In genomic region chr12:72408111-72408891, GRCm38 (mm10) we compare ENCODE assay signal across 8 mouse cellular contexts. TPM values are rescaled to one million over a fixed set of nuclear protein-coding genes. Genes with fewer than 3 reads are reported as not detected.
A peak's percentile ranks its signal among the peaks of the same experiment; 100 is the strongest.
DNase-seq lines count a peak whose midpoint lies in the region; ATAC-seq and TF ChIP-seq lines count a peak whose summit lies in the region.

No protein-coding gene starts in this region.

- H3K4me2 ChIP-seq in embryonic facial prominence, embryonic 13.5 days, result peak overlapping the region; percentile 99
- peak overlapping the region; percentile 99 for H3K4me2 ChIP-seq in limb, embryonic 14.5 days (replicated peaks; ENCODE audit: low read depth, low read length, severe bottlenecking)
- peak overlapping the region; percentile 79 for H3K4me2 ChIP-seq in midbrain, embryonic 12.5 days (replicated peaks)

- peak overlapping the region; percentile 70 for H3K9ac ChIP-seq in embryonic facial prominence, embryonic 13.5 days
- H3K9ac ChIP-seq in limb, embryonic 14.5 days (ENCODE audit: low read depth, low read length, severe bottlenecking), result peak overlapping the region; percentile 50
- H3K9ac ChIP-seq in midbrain, embryonic 12.5 days (replicated peaks), result peak overlapping the region; percentile 77

- no peak for TF ChIP-seq POLR2A in limb, embryonic 14.5 days (IDR thresholded peaks at IDR 0.05; ENCODE audit: borderline replicate concordance, extremely low read depth, insufficient read depth, insufficient read length)

- no peak overlapping the region for H3K27ac ChIP-seq in embryonic facial prominence, embryonic 13.5 days
- no peak overlapping the region for H3K27ac ChIP-seq in limb, embryonic 14.5 days (replicated peaks; ENCODE audit: low read depth, low read length)
- H3K27ac ChIP-seq in midbrain, embryonic 12.5 days (replicated peaks), result peak overlapping the region; percentile 83

- no peaks in the 10 kb centered on the region for H3K36me3 ChIP-seq in embryonic facial prominence, embryonic 13.5 days
- H3K36me3 ChIP-seq in limb, embryonic 14.5 days (ENCODE audit: control insufficient read depth, insufficient read depth, low read length), result no peaks in the 10 kb centered on the region
- no peaks in the 10 kb centered on the region for H3K36me3 ChIP-seq in midbrain, embryonic 12.5 days
- no peaks in the 10 kb centered on the region for H3K36me3 ChIP-seq in splenic B cell, adult 2 months (ENCODE audit: control insufficient read depth, insufficient read depth, low read length, poor library complexity, severe bottlenecking)

- peak; percentile 69 for ATAC-seq in embryonic facial prominence, embryonic 13.5 days (ENCODE audit: insufficient number of reproducible peaks, insufficient read depth, low FRiP score, low TSS enrichment, low read depth)
- ATAC-seq in limb, embryonic 14.5 days (ENCODE audit: low FRiP score, low read depth), result peak; percentile 63
- ATAC-seq in midbrain, embryonic 12.5 days (ENCODE audit: low FRiP score, low read depth), result peak; percentile 89

- WGBS in embryonic facial prominence, embryonic 13.5 days, result under 1% methylated on average over 62 of the region's 63 CpGs
- 0% methylated on average over 40 of the region's 63 CpGs for WGBS in limb, embryonic 14.5 days
- WGBS in midbrain, embryonic 12.5 days, result under 1% methylated on average over 58 of the region's 63 CpGs

- H3K4me1 ChIP-seq in embryonic facial prominence, embryonic 13.5 days, result peaks cover 14% of the 10 kb centered on the region; the same call in 1 of the 2 replicates
- peaks cover 5% of the 10 kb centered on the region; the same call in 1 of the 2 replicates for H3K4me1 ChIP-seq in limb, embryonic 14.5 days (ENCODE audit: control insufficient read depth, insufficient read depth, low read length)
- peaks cover 19% of the 10 kb centered on the region for H3K4me1 ChIP-seq in midbrain, embryonic 12.5 days

- no peaks in the 10 kb centered on the region for H3K9me3 ChIP-seq in embryonic facial prominence, embryonic 13.5 days
- H3K9me3 ChIP-seq in limb, embryonic 14.5 days (ENCODE audit: control insufficient read depth, low read length), result no peaks in the 10 kb centered on the region
- H3K9me3 ChIP-seq in midbrain, embryonic 12.5 days, result no peaks in the 10 kb centered on the region

- peaks cover 40% of the 10 kb centered on the region for H3K27me3 ChIP-seq in embryonic facial prominence, embryonic 13.5 days
- H3K27me3 ChIP-seq in limb, embryonic 14.5 days (ENCODE audit: control insufficient read depth, insufficient read depth, low read length), result peaks cover 28% of the 10 kb centered on the region
- H3K27me3 ChIP-seq in midbrain, embryonic 12.5 days, result peaks cover 3% of the 10 kb centered on the region; the same call in 1 of the 2 replicates
- peaks cover 3% of the 10 kb centered on the region; the same call in 1 of the 2 replicates for H3K27me3 ChIP-seq in splenic B cell, adult 2 months (ENCODE audit: control insufficient read depth, insufficient read depth, low read length, poor library complexity, severe bottlenecking)

- peak overlapping the region; percentile 72 for H3K4me3 ChIP-seq in embryonic facial prominence, embryonic 13.5 days
- H3K4me3 ChIP-seq in limb, embryonic 14.5 days (replicated peaks; ENCODE audit: low read length), result peak overlapping the region; percentile 66
- H3K4me3 ChIP-seq in midbrain, embryonic 12.5 days, result peak overlapping the region; percentile 85

- DNase-seq in ovary, adult 18-20 months (ENCODE audit: low spot score), result peak; percentile 15
- no peak for DNase-seq in ovary, postnatal 14 days (ENCODE audit: low spot score)
- DNase-seq in heart, adult 8-10 months (ENCODE audit: low spot score), result peak; percentile 35
- DNase-seq in kidney, adult 9 months, result peak; percentile 10
- peak; percentile 41 for DNase-seq in limb, embryonic 14.5 days (ENCODE audit: low spot score)
- DNase-seq in splenic B cell, adult 2 months (ENCODE audit: low read depth, low spot score), result peak; percentile 6

RNA-seq across cellular contexts. Expression of gene Rtn1, which starts 0.6 kb away (rescaled TPM):
- 41.0 and 43.8 TPM in 2 replicates for polyA plus RNA-seq in embryonic facial prominence, embryonic 13.5 days (2015; fragmentation: Nextera tagmentation; extraction: Ambion mirVana)
- 1 to 10 TPM; 3.3 to 7.0 (median 5.0) TPM for total RNA-seq in heart, adult 8-10 months (2022)
- 4.7 and 5.9 TPM in 2 replicates for polyA plus RNA-seq in limb, embryonic 14.5 days (2012; rRNA removed)
- 2.4 and 4.3 TPM in 2 replicates for polyA plus RNA-seq in limb, embryonic 14.5 days (2014; fragmentation: Nextera tagmentation; extraction: Ambion mirVana)
- 659 and 730 TPM in 2 replicates for polyA plus RNA-seq in midbrain, embryonic 12.5 days (2016; fragmentation: Nextera tagmentation; extraction: Ambion mirVana)

RNA-seq across cellular contexts. Expression of gene Lrrc9, which starts 33.4 kb away (rescaled TPM):
- 0.93 and 2.0 TPM in 2 replicates for polyA plus RNA-seq in embryonic facial prominence, embryonic 13.5 days (2015; fragmentation: Nextera tagmentation; extraction: Ambion mirVana)
- total RNA-seq in heart, adult 8-10 months (2022), result under 1 TPM; 0.14 to 0.44 (median 0.23) TPM
- 0.17 and 0.30 TPM in 2 replicates for polyA plus RNA-seq in limb, embryonic 14.5 days (2012; rRNA removed)
- polyA plus RNA-seq in limb, embryonic 14.5 days (2014; fragmentation: Nextera tagmentation; extraction: Ambion mirVana), result 0.10 and 0.40 TPM in 2 replicates
- polyA plus RNA-seq in midbrain, embryonic 12.5 days (2016; fragmentation: Nextera tagmentation; extraction: Ambion mirVana), result 2.9 and 3.1 TPM in 2 replicates

Comparison
In these comparisons a context has a peak if more than half of its experiments do, and no peak if none do; other contexts are left out.
1. RNA of gene Rtn1, which starts 0.6 kb away (polyA plus RNA-seq): 659 to 730 TPM in midbrain, embryonic 12.5 days; 41.0 to 43.8 TPM in embryonic facial prominence, embryonic 13.5 days and 2.4 to 5.9 TPM in limb, embryonic 14.5 days; every median in the first group is over 10 times any median in the second.
2. Peak in every context shown above with its lines, with median percentiles within 50 percentile points of each other: ATAC-seq, H3K4me2 ChIP-seq, H3K4me3 ChIP-seq and H3K9ac ChIP-seq.